Mouse (Mus musculus) cerebellum, postnatal 14 days (tissue): ENCODE results near the gene Gm12830.

ENCODE experiments used
- DNase-seq, 2 experiments: peaks; one replicate each; pipeline ENCODE4 v3.0.0; 2021; ENCODE audit warnings: mixed read lengths in 2 of 2

Gm12830 gene

DNA sequence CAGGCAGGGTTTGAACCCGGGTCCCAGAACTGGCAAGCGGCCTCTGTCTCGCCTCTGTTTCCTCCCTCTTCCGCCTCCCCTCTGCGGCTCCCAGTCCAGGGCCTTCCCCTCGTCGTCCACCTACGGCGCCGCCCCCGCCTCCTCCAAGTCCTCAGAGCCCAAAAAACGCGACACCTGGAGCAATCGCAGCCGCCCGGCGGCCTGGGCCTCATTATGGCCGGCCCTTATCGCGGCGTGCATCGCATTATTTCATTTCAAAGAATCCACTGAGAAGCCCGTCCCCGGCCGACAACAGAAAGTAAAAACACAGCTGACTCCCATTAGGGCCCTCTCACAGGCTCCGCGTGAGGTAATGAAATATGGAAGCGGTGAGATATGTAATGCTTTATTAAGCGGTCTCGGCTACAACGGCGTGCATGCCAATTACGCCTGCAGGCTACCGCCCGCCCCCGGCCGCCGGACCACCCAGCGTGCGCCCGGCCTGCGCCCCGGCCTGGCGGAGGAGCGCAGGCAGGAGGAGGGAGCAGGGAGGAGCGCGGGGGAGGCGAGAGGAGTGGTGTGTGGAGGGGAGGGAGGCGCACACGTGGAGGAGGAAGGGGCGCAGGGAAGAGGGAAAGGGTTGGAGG, at the start of gene Gm12830:
Gm12830 (plus strand) TSS at position 156 of the 626 bp plus-strand sequence.
- DNase-seq, result peak; percentile 37 to 46

DNA sequence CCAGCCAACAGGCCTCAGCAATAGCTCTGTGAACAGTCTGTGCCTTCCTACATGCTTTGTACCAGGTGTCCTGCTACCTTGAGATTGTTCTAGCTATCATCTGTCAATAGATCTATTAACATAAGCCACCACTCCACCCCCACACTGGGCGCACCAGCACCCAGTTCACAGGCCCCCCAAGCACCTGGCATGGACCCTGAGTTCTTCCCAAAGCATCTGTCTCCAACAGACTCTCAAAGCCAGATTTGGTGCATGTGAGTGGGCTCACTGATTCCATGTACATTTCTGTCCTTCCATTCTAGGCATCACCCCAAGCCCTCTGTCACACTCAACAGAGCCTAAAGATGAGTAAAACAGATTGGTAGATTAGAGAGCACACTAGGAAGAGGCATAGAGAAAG, 48.2 kb upstream of the Gm12830 start:
- DNase-seq, result no peak

DNA sequence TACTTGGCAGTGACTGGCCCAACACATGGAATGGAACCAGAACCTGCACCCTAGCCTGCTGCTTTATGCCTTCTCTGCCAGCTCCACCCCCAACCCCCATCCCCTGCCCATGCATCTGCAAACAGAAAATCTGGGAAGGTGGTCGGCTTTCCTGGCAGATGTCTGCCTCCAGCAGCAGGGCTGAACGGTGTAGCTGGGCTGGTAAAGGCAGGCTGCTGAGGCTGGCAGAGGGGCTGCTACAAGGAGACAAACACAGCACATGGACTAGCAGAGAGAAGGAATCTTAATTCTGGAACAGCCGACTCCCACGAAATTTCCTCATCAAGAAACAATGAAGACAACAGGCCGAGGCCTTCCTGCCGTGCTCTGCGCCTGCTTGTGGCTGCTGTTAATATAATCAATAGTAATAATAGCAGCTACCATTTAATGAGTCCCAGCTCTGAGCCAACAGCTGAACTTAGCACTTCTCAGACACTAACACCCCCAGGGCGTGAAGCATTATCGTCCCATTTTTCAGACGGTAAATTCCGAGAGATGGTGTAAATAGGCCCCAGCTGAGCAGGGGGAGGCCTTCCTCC, 43.8 kb upstream of the Gm12830 start:
- DNase-seq, result no peak

DNA sequence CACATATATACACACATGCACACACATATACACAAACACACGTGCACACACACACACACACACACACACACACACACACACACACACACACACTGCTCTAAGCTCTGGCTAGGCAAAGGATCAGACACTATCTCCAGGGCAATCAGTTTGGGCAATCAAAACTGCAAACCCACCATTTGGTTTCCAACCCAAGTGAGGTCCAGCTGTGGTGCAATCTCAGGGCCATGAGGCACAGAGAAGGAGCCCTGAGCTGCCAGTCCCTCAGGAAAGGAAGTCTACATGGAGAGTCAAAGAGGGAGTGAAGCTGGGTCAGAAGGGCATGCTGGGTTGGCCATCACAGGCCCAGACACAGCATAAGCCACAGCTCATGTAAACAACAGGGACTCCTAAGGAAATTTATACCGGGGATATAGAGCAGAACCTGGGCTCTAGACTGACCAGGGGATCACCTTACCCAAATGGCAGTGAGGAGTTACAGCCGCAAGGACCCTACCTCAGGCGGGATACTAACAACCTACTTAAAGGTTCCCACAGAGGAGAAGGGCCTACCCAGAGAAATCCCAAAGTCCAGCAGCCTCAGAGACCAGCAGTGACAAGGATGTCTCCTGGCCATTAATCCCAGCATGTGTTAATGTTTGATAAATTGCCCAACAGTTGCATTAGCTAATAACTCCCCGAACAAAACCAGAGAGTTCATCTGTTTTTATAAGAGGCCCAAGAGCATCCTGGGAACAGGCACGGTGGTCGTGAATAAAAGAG, 42.6 kb upstream of the Gm12830 start:
- DNase-seq, result no peak

DNA sequence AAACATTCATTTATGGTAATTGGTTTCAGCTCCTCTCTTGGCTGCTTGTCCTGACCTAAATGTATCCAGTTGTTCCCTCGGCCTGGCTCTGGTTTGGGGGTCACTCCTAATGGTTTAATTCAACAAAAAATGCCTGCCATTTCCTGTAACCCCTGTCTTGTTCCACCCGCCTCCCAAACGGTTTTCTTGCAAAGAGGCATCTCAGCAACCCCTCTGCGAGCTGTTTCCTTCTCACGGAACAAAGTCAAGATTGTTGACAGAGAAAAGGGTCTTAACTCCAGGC, 42.1 kb upstream of the Gm12830 start:
- DNase-seq, result no peak

DNA sequence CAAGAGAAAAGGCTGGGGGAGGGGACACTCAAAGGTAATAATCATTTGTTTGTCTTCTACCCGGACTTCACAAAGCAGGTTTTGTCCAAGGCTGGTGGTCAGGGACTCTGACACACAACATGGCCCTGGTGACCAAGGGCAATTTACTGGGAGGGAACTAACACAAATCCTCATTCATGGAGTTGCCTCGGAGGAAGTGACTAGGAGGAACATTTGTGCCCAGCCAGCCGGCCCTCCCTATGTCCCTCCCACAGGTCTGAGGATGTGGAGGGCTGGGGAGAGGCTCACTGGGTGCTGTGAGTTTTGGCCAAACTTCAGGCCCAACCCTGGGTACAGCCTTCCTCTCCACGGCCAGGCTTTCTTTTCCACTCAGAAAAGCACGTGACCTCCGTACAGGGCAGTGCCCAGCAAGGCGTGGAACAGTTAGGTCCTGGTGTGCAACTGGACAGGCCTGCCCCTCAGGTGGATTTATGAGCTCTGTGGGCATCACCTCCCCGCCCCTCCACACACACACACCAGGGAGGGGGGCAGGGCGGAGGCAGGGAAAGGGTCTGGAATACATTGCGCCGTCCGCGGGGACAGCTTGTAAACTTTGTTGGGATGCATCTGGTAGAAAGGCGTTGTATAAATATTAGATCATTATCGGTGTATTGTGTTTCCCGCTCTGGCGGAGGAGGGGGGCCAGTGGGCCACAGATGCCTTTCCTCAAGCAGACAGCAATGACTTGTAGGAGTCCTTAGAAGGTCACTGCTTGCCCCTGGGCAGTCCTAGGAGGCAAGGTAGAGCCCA, 41.6 kb upstream of the Gm12830 start:
- no peak for DNase-seq

DNA sequence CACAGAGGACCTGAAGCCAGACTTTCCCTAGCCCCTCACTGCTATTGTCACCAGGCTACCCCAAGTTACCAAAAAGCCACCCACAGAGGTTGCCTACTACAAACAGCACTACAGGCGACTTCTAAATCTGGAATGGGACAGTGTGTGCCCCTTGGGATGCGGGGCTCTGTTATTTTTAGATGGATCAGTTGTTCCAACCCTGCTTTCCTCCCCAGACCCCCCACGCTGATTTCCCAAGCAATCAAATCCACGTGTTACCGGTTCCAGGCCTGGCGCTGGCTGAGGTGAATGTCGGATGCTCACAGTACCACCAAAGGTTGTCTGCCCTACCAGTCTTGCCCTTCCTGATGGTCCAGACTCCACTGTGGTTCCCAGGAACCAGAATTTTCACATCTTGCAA, 38.7 kb upstream of the Gm12830 start:
- DNase-seq, result no peak

DNA sequence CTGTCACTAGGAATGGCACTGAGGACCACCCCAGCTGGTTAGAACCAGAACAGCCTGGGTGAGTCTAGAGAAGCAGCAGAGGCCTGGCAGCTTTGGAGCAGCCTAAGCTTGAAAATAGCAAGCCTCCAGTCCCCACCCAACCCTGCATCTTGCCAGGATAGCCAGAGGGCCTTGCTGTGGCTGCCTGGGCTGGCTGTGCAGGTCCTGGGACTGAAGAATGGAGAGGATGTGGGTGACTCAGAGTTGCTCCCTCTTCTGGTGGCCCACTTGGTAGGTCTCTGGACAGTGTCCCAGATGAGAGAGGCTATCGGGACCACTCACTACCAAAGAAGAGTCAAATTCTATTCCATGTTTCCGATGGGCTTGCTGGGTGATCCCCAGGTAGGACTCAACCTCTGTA, 36.8 kb upstream of the Gm12830 start:
- DNase-seq, result no peak

DNA sequence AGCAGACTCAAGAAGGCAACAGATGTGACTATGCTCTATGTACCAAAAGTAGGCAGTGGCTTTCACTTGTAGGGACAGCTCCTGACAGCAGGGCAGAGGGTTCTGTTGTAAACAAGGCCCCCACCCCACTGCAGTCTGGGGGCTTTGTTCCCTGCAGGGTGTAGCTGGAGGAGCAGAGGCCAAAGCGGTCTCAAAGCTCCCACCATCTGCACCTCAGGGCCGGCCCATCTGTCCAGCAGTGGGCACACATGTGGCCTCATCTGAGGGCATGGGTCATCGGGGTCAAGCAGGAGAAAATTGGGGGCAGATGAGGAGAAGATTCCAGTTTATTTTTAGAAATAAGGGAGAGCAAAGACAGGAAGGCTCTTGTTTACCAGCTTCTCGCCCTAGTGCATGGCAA, 32.7 kb upstream of the Gm12830 start:
- no peak for DNase-seq

DNA sequence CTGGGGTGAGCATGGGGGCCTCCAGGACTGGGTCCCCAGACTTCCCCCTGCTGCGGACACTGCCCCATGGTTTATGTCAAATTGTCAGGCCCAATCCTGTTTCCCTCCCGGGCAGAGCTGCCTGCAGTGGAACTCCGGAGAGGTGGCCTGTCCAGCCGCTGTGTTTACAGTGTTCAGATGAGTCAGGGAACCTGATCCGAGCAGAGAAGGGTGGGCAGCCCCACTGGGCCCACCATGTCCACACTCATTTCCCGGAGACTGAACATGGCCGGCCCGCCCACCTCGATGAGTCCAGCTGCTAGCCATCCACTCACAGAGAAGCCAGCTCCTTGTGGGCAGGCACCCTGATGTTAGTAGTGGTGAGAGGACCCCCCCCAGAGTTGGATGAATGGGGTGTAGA, 29.9 kb upstream of the Gm12830 start:
- DNase-seq, result no peak

DNA sequence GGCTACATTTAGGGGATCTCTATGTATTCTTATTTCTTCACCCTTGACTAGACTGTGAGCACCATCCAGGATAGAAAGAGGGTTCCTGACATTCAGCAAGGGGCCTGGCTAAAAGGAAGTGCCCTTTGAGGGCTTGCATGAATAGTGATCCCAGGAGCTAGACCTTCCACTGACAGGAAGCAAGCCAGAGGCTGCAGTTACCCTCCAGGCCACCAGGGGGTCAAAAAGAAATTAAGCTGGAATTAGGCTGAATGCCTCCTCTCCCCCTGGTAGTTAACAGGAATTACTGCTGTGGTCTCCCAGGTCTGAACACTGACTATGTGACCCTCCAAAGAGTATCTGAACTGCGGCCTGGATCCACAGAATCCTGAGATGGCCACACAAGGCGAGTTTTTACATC, 27.7 kb upstream of the Gm12830 start:
- DNase-seq, result no peak

DNA sequence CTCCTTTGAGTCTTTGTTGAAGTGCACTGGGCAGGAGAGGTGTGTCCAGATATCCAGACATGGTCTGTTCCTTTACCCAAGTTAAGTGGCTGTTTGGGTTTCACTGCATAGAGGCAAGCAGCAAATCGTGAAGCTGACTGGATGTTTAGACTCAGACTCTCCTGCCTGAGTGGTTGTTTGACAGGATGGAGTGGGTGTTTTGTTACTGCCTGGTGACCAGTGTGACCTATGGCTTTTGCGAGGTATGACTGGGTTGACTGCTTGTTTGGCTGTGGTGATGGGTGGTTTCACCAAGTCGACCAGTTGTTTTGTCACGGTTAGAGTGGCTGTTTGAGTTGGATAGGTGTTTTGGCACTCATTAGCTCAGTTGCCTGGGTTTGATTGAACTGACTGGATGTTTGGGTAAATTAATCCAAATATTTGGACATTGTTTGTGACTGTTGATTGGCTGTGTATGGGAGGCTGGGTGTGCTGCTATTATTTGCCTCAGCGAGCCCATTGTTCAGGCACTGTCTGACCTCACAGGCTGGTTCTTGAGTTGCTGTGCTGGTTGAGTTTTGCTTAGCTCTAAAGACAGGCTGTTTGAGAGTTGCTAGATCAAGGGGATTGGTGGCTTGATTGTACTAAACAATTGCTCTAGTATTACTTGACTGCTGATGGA, 24.1 kb upstream of the Gm12830 start:
- no peak for DNase-seq

DNA sequence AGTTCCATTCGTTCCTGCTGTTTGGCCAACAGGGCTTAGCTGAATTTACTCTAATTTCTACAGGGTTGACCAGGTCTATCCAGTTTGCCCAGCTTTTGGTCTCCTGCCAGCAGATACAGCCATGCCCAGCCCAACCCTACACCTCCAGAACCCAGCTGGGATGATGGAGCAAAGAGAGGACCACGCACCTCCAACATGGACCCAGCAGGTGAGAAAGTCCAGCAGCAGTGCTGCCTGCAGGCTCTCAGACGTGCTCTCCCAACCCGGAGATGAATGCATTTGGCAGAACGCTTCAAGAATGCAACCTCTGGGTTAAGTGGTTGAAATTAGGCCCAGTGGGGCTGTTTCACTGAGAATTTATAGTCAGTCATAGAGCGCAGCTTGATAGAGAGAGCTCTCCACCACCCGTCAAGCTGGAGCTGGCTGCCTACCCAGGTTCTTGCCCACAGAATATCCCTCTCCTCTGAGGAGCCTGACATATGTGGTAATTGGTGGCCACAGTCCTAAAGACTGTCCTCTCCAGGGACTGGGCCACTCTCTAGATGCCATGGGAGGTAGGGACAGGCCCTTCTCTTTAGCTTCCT, 23.4 kb upstream of the Gm12830 start:
- no peak for DNase-seq

DNA sequence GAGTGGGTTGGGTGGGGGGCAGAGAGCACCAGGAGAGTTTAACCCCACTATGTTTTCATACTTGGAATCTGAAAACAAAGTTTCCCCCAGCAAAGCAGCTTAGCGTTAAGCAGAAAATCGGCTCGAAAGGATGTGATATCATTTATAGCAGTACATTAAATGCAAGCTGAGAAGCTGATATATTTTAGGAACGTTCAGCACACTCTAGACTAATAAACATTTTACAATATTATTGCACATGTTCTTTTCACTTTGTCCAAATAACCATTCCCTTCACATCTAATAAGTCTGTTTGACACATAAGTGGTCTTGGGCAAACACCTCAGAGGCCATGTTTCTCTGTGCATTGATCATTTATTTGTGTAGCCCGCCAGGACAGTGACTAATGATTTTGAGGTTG, 17.4 kb upstream of the Gm12830 start:
- no peak for DNase-seq

DNA sequence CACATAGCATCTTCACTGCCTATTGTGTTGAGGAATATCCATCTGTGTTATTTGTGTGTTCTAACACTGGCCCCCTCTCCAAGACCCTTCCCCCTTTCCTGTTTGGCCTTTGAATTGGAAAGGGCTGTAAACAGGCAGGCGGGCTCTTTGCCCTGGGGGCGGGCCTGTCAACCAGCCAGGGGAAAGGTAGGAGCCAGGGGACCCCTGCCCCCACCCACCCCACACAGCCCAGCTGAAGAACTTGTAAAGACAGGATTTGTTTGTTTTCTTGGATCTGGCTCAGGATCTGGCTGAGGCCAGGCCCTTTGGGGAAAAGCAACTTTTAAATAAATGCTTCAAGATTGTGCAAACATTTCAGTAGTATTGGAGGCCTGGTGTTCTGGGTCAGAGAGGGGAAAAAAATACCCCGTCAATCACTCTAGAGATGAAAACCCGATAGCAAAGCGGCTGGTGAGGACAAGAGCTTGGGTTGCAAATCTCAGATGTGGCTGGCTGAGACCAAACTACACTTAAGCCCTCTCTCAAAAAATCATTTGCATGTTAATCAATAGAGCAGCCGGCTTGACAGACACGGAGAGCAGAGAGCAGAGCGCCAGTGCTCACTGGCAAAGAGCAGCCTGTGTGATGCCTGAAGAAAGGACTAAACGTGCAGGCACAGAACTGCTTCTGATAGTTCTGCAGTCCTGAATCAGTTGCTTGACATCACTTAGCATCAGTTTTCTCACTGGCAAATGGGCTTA, 2.4 kb upstream of the Gm12830 start:
- no peak for DNase-seq

DNA sequence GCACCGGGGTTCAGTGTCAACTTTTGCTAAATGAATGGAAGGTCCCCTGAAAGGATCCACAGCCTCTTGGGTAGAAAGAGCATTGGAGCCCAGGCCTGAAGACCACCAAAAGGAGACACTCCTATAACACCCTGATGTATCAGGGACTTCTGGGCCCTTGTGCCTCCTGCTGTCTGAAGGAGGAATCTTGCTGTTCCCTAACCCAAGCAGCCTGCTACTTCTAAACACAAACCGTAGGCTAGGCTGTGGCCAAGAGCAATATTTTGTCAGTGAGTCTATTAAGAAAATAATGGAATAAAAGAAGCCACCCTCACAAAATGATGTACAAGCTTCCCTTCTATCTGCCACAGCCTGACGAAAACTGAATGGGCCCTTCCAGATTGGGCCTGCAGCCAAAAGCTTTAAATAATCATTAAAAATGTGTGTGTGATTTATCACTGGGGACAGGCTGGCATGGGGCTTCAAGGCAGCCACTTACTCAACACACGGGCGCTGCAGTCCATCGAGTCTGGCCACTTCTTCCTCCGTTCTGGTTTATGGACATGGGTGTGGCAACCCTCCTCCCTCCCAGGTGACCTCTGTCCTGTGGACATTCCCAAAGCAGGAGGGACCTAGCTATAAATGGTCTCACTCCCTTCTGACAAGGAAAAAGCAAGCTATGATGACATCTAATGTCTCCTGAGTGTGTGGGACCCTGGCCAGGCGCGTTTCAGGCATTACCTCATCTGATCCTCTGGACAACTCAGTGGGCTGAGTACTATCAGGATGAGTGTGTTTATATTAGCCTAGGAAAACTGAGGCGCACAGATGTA, 13.5 kb downstream of the Gm12830 start:
- no peak for DNase-seq

DNA sequence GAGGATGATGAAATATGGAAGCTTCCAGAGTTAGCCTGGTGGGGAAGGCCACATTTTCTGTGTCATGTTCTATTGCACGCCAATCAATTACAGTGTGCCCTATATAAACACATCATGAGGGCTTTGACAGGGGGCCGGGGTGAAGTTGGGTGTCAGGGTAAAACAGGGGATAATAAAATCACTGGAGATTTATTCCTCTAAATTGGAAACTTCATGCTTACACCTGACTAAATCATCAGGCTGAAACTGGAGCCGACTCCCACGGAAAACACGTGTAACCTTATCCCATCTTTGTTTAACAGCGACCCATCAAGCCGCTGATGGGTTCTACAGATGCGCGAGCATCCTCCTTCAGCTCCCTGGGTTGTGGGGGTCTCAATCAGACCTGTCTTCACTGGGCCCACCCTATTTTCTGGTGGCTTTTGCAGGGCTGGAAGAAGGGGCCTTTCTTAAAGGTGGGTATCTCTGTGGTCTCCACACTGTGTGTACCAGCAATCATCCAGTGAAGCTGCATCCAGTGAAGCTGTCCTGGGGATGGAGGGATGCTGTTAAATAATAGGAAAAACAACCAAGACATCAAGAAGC, 19.9 kb downstream of the Gm12830 start:
- no peak for DNase-seq

DNA sequence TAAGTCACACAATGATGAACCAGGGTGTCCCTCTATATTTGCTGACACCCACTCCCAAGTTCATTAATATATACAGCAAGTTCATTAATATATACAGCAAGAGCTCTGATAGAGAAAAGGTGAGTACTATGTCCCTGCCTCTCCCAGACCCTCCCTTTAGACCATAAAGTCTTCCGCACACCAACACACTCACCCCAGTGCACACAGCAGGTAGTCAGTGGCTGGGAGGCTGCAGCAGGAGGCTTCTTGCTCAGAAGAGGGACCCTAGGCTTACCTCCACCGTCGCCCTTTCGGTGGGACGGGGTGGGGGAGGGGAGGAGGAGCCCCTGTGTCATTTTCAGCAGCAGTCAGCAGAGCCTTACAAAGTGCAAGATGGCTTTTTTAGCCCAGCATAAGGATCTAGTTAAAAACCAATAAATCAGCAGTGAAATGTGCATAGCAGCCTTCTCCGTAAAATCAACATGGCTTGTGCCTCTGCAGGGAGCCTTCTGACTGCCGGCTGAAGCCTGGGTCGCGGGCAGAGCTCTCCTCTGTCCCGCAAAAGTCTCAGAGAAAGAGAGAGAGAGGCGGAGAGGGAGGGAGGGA, 20.9 kb downstream of the Gm12830 start:
- no peak for DNase-seq

DNA sequence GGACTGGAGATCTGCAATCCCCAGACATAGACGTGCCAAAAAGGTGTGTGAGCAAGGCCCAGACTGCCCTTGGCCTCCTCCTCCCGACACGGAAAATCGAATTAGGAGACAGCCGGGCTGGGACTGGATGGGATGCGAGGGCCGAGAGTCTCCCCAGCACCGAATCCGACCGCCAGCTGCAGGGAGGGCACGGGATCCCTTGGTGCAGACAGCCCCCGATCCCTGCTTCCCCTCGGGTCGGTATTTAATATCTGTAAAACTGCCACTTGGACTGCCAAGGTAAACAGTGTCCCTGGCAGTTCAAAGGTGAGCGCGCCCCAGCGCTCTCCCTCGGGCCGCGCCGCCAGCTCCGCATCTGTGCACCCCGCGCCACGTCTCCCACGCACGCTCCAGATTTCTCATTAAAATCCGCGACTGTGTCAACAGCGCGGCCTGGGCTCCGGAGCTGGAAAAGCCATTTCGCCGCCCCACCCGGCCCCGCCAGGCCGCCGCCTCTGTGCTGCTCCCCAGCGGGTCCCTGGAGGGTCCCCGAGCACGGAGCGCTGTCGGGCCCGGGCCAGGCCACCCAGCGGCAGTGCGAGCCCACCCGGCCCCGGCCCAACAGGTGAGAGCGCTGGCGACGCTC, 21.7 kb downstream of the Gm12830 start:
- DNase-seq, result peak in 1 of 2 experiments; percentile 4

DNA sequence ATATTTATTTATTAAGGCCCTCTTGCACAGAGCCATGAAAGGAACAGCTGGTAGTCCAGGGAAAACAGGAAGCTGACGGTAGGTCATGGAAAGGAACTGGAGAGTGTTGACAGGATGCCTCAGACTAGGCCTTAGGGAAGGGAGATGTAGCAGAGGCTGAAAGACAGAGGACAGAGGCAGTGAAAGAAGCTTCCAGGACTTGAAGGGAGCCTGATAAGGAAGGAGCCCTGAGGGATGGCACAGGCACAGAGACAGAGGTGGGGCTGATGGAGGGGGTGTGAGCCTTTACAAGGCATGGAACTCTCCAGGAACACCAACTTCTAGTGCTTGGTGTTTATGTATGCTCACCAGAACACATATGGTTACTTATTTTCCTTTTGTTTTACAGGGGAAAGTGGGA, 23.1 kb downstream of the Gm12830 start:
- DNase-seq, result no peak
